Mouse (Mus musculus): ENCODE measurements around the gene Bdh1. TPM values are rescaled to one million over a fixed set of nuclear protein-coding genes. Genes with fewer than 3 reads are reported as not detected.

The Bdh1 gene
- polyA plus RNA-seq, 2 experiments, result 48.9 to 91.3 TPM

DNA sequence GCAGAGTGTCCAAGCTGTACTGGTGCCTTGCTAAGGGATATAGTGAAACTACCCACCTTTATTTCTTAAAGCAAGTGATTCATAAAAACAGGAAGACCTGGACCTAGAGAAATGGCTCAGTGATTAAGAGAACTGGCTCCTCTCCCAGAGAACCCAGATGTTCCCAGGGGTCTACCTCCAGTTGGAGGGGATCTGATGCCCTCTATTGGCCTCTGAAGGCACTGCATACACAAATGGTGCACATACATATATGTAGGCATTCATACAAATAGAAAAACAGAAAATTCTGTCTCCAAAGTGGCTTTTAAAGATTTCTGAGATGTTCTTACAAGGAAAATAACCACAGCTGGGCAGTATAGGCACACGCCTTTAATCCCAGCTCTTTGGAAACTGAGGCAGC lies 18.0 kb downstream of the Bdh1 start:
- 56% methylated on average over 1 of the region's 1 CpGs for WGBS (ENCODE audit: insufficient replicate concordance)
- no peak for ATAC-seq (ENCODE audit: insufficient read depth)
- no peak overlapping the region for H3K9ac ChIP-seq (replicated peaks)
- H3K4me1 ChIP-seq (replicated peaks; ENCODE audit: control insufficient read depth in 2 of 2, insufficient read depth in 2 of 2, low read length in 1 of 2), result no peaks in the 10 kb centered on the region
- H3K36me3 ChIP-seq (replicated peaks; ENCODE audit: control insufficient read depth, insufficient read depth, low read depth), result no peaks in the 10 kb centered on the region
- no peak overlapping the region for H3K4me3 ChIP-seq (ENCODE audit: insufficient read depth in 1 of 2, low read depth in 2 of 2, low read length in 2 of 2)
- H3K4me2 ChIP-seq (ENCODE audit: low read depth), result no peak overlapping the region
- no peak overlapping the region for H3K27ac ChIP-seq
- H3K9me3 ChIP-seq (ENCODE audit: control insufficient read depth, low read length), result no peaks in the 10 kb centered on the region
- DNase-seq (ENCODE audit: low read depth in 3 of 3, low spot score in 3 of 3), result no peak
- H3K27me3 ChIP-seq (ENCODE audit: control insufficient read depth, insufficient read depth, low read length), result no peaks in the 10 kb centered on the region
- no peak for TF ChIP-seq EP300 (IDR thresholded peaks at IDR 0.05; ENCODE audit: low read depth)
- 0 out of 2 replicates have a peak, but pooled peaks have one; percentile 15 for TF ChIP-seq CTCF (IDR thresholded peaks at IDR 0.05; ENCODE audit: low read depth)

GRCm38 (mm10) chr16:31444521-31444920 lies 22.4 kb downstream of the Bdh1 start:
- Histone ChIP-seq H3K4me1 (replicated peaks; ENCODE audit: control insufficient read depth in 2 of 2, insufficient read depth in 2 of 2, low read length in 1 of 2) (no peaks in the 10 kb centered on the region), H3K9ac (replicated peaks) (no peak overlapping the region), H3K4me3 (ENCODE audit: insufficient read depth in 1 of 2, low read depth in 2 of 2, low read length in 2 of 2) (no peak overlapping the region), H3K4me2 (ENCODE audit: low read depth) (no peak overlapping the region), H3K27ac (no peak overlapping the region), H3K36me3 (replicated peaks; ENCODE audit: control insufficient read depth, insufficient read depth, low read depth) (no peaks in the 10 kb centered on the region), H3K9me3 (ENCODE audit: control insufficient read depth, low read length) (no peaks in the 10 kb centered on the region), H3K27me3 (ENCODE audit: control insufficient read depth, insufficient read depth, low read length) (no peaks in the 10 kb centered on the region)
- TF ChIP-seq EP300 (IDR thresholded peaks at IDR 0.05; ENCODE audit: low read depth) (no peak), CTCF (IDR thresholded peaks at IDR 0.05; ENCODE audit: low read depth) (no peak)
- WGBS (ENCODE audit: insufficient replicate concordance), result 75% methylated on average over 6 of the region's 6 CpGs
- ATAC-seq (ENCODE audit: insufficient read depth) (no peak), DNase-seq (ENCODE audit: low read depth in 3 of 3, low spot score in 3 of 3) (no peak)

DNA sequence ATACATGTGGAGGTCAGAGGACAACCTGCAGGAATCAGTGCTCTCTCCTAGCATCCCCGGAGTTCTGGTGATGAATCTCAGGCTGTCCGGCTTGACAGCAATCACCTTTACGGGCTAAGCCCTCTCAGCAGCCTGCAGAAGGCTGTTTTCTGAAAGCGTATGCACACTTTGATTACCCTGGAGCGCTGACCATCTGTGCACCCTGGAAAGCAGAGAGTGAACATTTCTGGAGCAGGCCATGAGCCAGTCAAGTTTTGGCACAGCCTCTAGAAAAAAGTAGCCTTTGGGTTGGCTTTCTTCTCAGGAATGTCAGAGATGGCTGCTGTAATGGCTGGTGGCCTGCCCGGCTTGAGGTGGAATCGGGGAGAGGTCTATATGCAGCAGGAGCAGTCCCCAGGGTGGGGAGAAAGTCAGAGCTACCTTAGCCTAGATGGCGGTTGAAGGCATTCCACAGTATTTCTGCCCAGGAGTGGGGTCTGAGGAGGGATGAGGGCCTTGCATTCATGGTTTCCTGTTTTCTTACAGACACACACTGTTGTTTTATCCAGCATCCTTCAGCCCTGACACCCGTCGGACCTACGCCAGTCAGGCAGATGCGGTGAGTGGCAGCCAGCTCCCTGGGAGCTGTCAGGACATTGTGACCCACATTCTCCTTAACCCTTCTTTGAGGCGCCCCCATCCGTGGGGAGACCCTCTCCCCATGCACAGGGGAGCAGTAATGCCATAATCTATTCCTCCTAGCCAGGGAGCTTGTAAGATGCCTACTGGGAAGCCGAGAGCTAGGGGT lies 24.2 kb downstream of the Bdh1 start:
- ATAC-seq (ENCODE audit: insufficient read depth) (no peak), DNase-seq (ENCODE audit: low read depth in 3 of 3, low spot score in 3 of 3) (no peak)
- Histone ChIP-seq H3K9me3 (ENCODE audit: control insufficient read depth, low read length) (no peaks in the 10 kb centered on the region), H3K9ac (replicated peaks) (no peak overlapping the region), H3K4me3 (ENCODE audit: insufficient read depth in 1 of 2, low read depth in 2 of 2, low read length in 2 of 2) (no peak overlapping the region), H3K27ac (no peak overlapping the region), H3K4me2 (ENCODE audit: low read depth) (no peak overlapping the region), H3K36me3 (replicated peaks; ENCODE audit: control insufficient read depth, insufficient read depth, low read depth) (no peaks in the 10 kb centered on the region), H3K27me3 (ENCODE audit: control insufficient read depth, insufficient read depth, low read length) (no peaks in the 10 kb centered on the region), H3K4me1 (replicated peaks; ENCODE audit: control insufficient read depth in 2 of 2, insufficient read depth in 2 of 2, low read length in 1 of 2) (no peaks in the 10 kb centered on the region)
- WGBS (ENCODE audit: insufficient replicate concordance), result 67% methylated on average over 15 of the region's 15 CpGs
- no peak for TF ChIP-seq CTCF (IDR thresholded peaks at IDR 0.05; ENCODE audit: low read depth)
- TF ChIP-seq EP300 (IDR thresholded peaks at IDR 0.05; ENCODE audit: low read depth), result no peak

- H3K36me3 ChIP-seq (replicated peaks; ENCODE audit: control insufficient read depth, insufficient read depth, low read depth), result no peaks in the 10 kb centered on the region
- no peaks in the 10 kb centered on the region; a peak in 1 of 4 replicates for H3K4me1 ChIP-seq (replicated peaks; ENCODE audit: control insufficient read depth in 2 of 2, insufficient read depth in 2 of 2, low read length in 1 of 2)
- no peak overlapping the region for H3K27ac ChIP-seq
- H3K27me3 ChIP-seq (ENCODE audit: control insufficient read depth, insufficient read depth, low read length), result no peaks in the 10 kb centered on the region
- H3K9ac ChIP-seq (replicated peaks), result no peak overlapping the region
- H3K9me3 ChIP-seq (ENCODE audit: control insufficient read depth, low read length), result no peaks in the 10 kb centered on the region
- no peak overlapping the region for H3K4me3 ChIP-seq (ENCODE audit: insufficient read depth in 1 of 2, low read depth in 2 of 2, low read length in 2 of 2)
- no peak for DNase-seq (ENCODE audit: low read depth in 3 of 3, low spot score in 3 of 3)
- TF ChIP-seq EP300 (IDR thresholded peaks at IDR 0.05; ENCODE audit: low read depth), result no peak
- no peak overlapping the region for H3K4me2 ChIP-seq (ENCODE audit: low read depth)
- WGBS (ENCODE audit: insufficient replicate concordance), result 71% methylated on average over 4 of the region's 4 CpGs
- no peak for ATAC-seq (ENCODE audit: insufficient read depth)
These were observed 27.9 kb downstream of the Bdh1 start for GRCm38 (mm10) chr16:31449973-31450372.

GRCm38 (mm10) chr16:31451235-31451634 lies 29.2 kb downstream of the Bdh1 start:
- ATAC-seq (ENCODE audit: insufficient read depth) (no peak), DNase-seq (ENCODE audit: low read depth in 3 of 3, low spot score in 3 of 3) (no peak)
- no peak overlapping the region for H3K9ac ChIP-seq (replicated peaks)
- H3K9me3 ChIP-seq (ENCODE audit: control insufficient read depth, low read length), result no peaks in the 10 kb centered on the region
- 61% methylated on average over 3 of the region's 3 CpGs for WGBS (ENCODE audit: insufficient replicate concordance)
- H3K27me3 ChIP-seq (ENCODE audit: control insufficient read depth, insufficient read depth, low read length), result no peaks in the 10 kb centered on the region
- no peak overlapping the region for H3K27ac ChIP-seq
- no peak overlapping the region for H3K4me3 ChIP-seq (ENCODE audit: insufficient read depth in 1 of 2, low read depth in 2 of 2, low read length in 2 of 2)
- H3K4me2 ChIP-seq (ENCODE audit: low read depth), result no peak overlapping the region
- H3K4me1 ChIP-seq (replicated peaks; ENCODE audit: control insufficient read depth in 2 of 2, insufficient read depth in 2 of 2, low read length in 1 of 2), result no peaks in the 10 kb centered on the region; a peak in 1 of 4 replicates
- TF ChIP-seq CTCF (IDR thresholded peaks at IDR 0.05; ENCODE audit: low read depth) (no peak), EP300 (IDR thresholded peaks at IDR 0.05; ENCODE audit: low read depth) (no peak)
- no peaks in the 10 kb centered on the region for H3K36me3 ChIP-seq (replicated peaks; ENCODE audit: control insufficient read depth, insufficient read depth, low read depth)

Data from liver, embryonic 14.5 days (tissue).